Mouse (Mus musculus) kidney, embryonic 15.5 days (tissue): Measurements from ENCODE around the gene Plekhh3. TPM values are rescaled to one million over a fixed set of nuclear protein-coding genes. Genes with fewer than 3 reads are reported as not detected.

Experiments
- ATAC-seq: fragments of 200-750 bp; cut with Nextera tagmentation; replicated peaks from 2 replicates; pipeline ENCODE4 v1.8.0; 2017; ENCODE audit warnings: moderate TSS enrichment; ENCODE audit not compliant: low FRiP score
- H3K27ac ChIP-seq: fragments of 300-500 bp; sonication (generic); 2 replicates; pipeline ENCODE4 v1.5.1; 2015; ENCODE audit warnings: mild to moderate bottlenecking, inconsistent platforms
- H3K27me3 ChIP-seq: fragments of 300-500 bp; sonication (generic); 2 replicates; pipeline ENCODE4 v1.6.1; 2015; ENCODE audit warnings: inconsistent platforms
- H3K36me3 ChIP-seq: fragments of 300-500 bp; sonication (generic); 2 replicates; pipeline ENCODE4 v1.6.1; 2015; ENCODE audit warnings: inconsistent platforms
- H3K4me1 ChIP-seq: fragments of 300-500 bp; sonication (generic); 2 replicates; pipeline ENCODE4 v1.6.1; 2015; ENCODE audit warnings: inconsistent platforms
- H3K4me2 ChIP-seq: fragments of 300-500 bp; sonication (generic); 2 replicates; pipeline ENCODE4 v1.6.1; 2015; ENCODE audit warnings: moderate library complexity, mild to moderate bottlenecking, inconsistent platforms
- H3K4me3 ChIP-seq: fragments of 300-500 bp; sonication (generic); replicated peaks from 2 replicates; pipeline ENCODE4 v1.5.1; 2015; ENCODE audit warnings: mild to moderate bottlenecking, inconsistent platforms
- H3K9ac ChIP-seq: fragments of 300-500 bp; sonication (generic); 2 replicates; pipeline ENCODE4 v1.6.1; 2015; ENCODE audit warnings: mild to moderate bottlenecking, inconsistent platforms
- H3K9me3 ChIP-seq: fragments of 300-500 bp; sonication (generic); replicated peaks from 2 replicates; pipeline ENCODE4 v1.6.1; 2016; ENCODE audit warnings: inconsistent platforms
- WGBS: fragments of 180-500 bp; shearing (Covaris S2); methylation state at CpG from one replicate; pipeline ENCODE4 v1.1.7; 2015; ENCODE audit warnings: mixed read lengths; 5-methylcytosine and 5-hydroxymethylcytosine counted together
- microRNA-seq: library from miRNA; unstranded; fragments of <30 nt; microRNA quantifications from one replicate; pipeline ENCODE4, GENCODE M21; 2016
- polyA plus RNA-seq: library from polyadenylated mRNA; unstranded; fragments of >200 nt; fragmentation: Nextera tagmentation; extraction: Ambion mirVana; gene quantifications from 2 replicates; pipeline ENCODE4 v1.2.1, GENCODE M21; 2015

Gene Plekhh3
- polyA plus RNA-seq, 1 experiment from 2014 or later, result 18.6 TPM

GRCm38 (mm10) chr11:101120545-101121188, 50.5 kb downstream of the Plekhh3 start:
- Histone ChIP-seq H3K4me2 (peak overlapping the region; percentile 94), H3K36me3 (peaks cover 35% of the 10 kb centered on the region), H3K9me3 (no peaks in the 10 kb centered on the region), H3K4me3 (peak overlapping the region; percentile 86), H3K27ac (peak overlapping the region; percentile 95), H3K4me1 (peaks cover 38% of the 10 kb centered on the region), H3K27me3 (no peaks in the 10 kb centered on the region), H3K9ac (peak overlapping the region; percentile 79)
- no peak for ATAC-seq
- WGBS, result 17% methylated on average over 19 of the region's 19 CpGs

- ATAC-seq, result peak; percentile 95
- Histone ChIP-seq H3K4me3 (peak within 1 kb of the TSS; percentile 86), H3K27ac (peak within 1 kb of the TSS; percentile 95), H3K27me3 (no peaks in the 10 kb centered on the region), H3K36me3 (peaks cover 28% of the 10 kb centered on the region), H3K4me2 (peak within 1 kb of the TSS; percentile 94), H3K9ac (peak within 1 kb of the TSS; percentile 86), H3K9me3 (no peaks in the 10 kb centered on the region), H3K4me1 (peaks cover 41% of the 10 kb centered on the region)
- WGBS, result under 1% methylated on average over 61 of the region's 61 CpGs
Observed at GRCm38 (mm10) chr11:101119761-101120544, 51.2 kb downstream of the Plekhh3 start, which contains the start of the genes Retreg3 and Tubg1. Retreg3 (minus strand) TSS chr11:101119893. Tubg1 (plus strand) TSS chr11:101119938.

- Histone ChIP-seq H3K4me2 (peak overlapping the region; percentile 94), H3K27me3 (no peaks in the 10 kb centered on the region), H3K36me3 (peaks cover 23% of the 10 kb centered on the region), H3K4me3 (peak overlapping the region; percentile 86), H3K9ac (peak overlapping the region; percentile 86), H3K9me3 (no peaks in the 10 kb centered on the region), H3K4me1 (peaks cover 41% of the 10 kb centered on the region), H3K27ac (peak overlapping the region; percentile 95)
- WGBS, result under 1% methylated on average over 39 of the region's 39 CpGs
- ATAC-seq, result peak; percentile 84; the same call in 1 of the 2 replicates
Observed at GRCm38 (mm10) chr11:101119131-101119760, 51.9 kb downstream of the Plekhh3 start.

- Histone ChIP-seq H3K36me3 (peaks cover 17% of the 10 kb centered on the region), H3K4me1 (peaks cover 41% of the 10 kb centered on the region), H3K27ac (no peak overlapping the region), H3K9me3 (no peaks in the 10 kb centered on the region), H3K27me3 (no peaks in the 10 kb centered on the region), H3K4me3 (peak overlapping the region; percentile 86), H3K4me2 (peak overlapping the region; percentile 94), H3K9ac (peak overlapping the region; percentile 86; the same call in 1 of the 2 replicates)
- no peak for ATAC-seq
- 34% methylated on average over 4 of the region's 4 CpGs for WGBS
Observed at GRCm38 (mm10) chr11:101118105-101118504, 53.0 kb downstream of the Plekhh3 start.

GRCm38 (mm10) chr11:101115564-101115963, 55.6 kb downstream of the Plekhh3 start:
- Histone ChIP-seq H3K36me3 (peaks cover 3% of the 10 kb centered on the region; the same call in 1 of the 2 replicates), H3K4me3 (no peak overlapping the region), H3K4me1 (peaks cover 31% of the 10 kb centered on the region), H3K27ac (peak overlapping the region; percentile 47), H3K4me2 (no peak overlapping the region), H3K9me3 (no peaks in the 10 kb centered on the region), H3K9ac (no peak overlapping the region), H3K27me3 (no peaks in the 10 kb centered on the region)
- no peak for ATAC-seq
- 53% methylated on average over 2 of the region's 2 CpGs for WGBS

Small RNA genes lying within 50 kb of the gene (microRNA-seq; reads per million reads assigned to microRNA genes)
- gene Gm27626, result not detected

Other genes with a start within 250 kb of the Plekhh3 start
- 44.8 and 45.1 TPM in 2 replicates for gene Stat3, start 231.8 kb downstream of the Plekhh3 start, polyA plus RNA-seq
- gene Cavin1, start 200.5 kb downstream of the Plekhh3 start, polyA plus RNA-seq, result 131 and 150 TPM in 2 replicates
- 36.1 and 46.0 TPM in 2 replicates for gene Atp6v0a1, start 161.9 kb downstream of the Plekhh3 start, polyA plus RNA-seq
- 16.8 TPM in 2 replicates for gene Naglu, start 101.3 kb downstream of the Plekhh3 start, polyA plus RNA-seq
- 0.19 and 0.24 TPM in 2 replicates for gene Hsd17b1, start 92.9 kb downstream of the Plekhh3 start, polyA plus RNA-seq
- 46.3 and 46.7 TPM in 2 replicates for gene Coasy, start 88.8 kb downstream of the Plekhh3 start, polyA plus RNA-seq
- 44.9 and 46.9 TPM in 2 replicates for gene Mlx, start 84.1 kb downstream of the Plekhh3 start, polyA plus RNA-seq
- gene Psmc3ip, start 75.9 kb downstream of the Plekhh3 start, polyA plus RNA-seq, result 37.3 and 38.0 TPM in 2 replicates
- gene Retreg3, start 51.5 kb downstream of the Plekhh3 start, polyA plus RNA-seq, result 21.3 and 24.5 TPM in 2 replicates
- 86.3 and 99.6 TPM in 2 replicates for gene Tubg1, start 51.4 kb downstream of the Plekhh3 start, polyA plus RNA-seq
- gene Tubg2, start 15.4 kb downstream of the Plekhh3 start, polyA plus RNA-seq, result 3.8 and 4.2 TPM in 2 replicates
- gene Cntnap1, start 828 bp downstream of the Plekhh3 start, polyA plus RNA-seq, result 1.9 and 2.0 TPM in 2 replicates
- 0.78 and 0.82 TPM in 2 replicates for gene Ccr10, start 4.1 kb upstream of the Plekhh3 start, polyA plus RNA-seq
- 22.9 and 27.0 TPM in 2 replicates for gene Ezh1, start 55.1 kb upstream of the Plekhh3 start, polyA plus RNA-seq
- 220 and 232 TPM in 2 replicates for gene Ramp2, start 74.7 kb upstream of the Plekhh3 start, polyA plus RNA-seq
- 135 and 147 TPM in 2 replicates for gene Vps25, start 82.4 kb upstream of the Plekhh3 start, polyA plus RNA-seq
- gene Wnk4, start 89.2 kb upstream of the Plekhh3 start, polyA plus RNA-seq, result 25.5 and 27.2 TPM in 2 replicates
- gene Cntd1, start 107.7 kb upstream of the Plekhh3 start, polyA plus RNA-seq, result 1.6 and 3.1 TPM in 2 replicates
- gene Coa3, start 107.8 kb upstream of the Plekhh3 start, polyA plus RNA-seq, result 185 and 195 TPM in 2 replicates
- gene Becn1, start 130.9 kb upstream of the Plekhh3 start, polyA plus RNA-seq, result 162 and 166 TPM in 2 replicates
- 153 and 156 TPM in 2 replicates for gene Psme3, start 144.9 kb upstream of the Plekhh3 start, polyA plus RNA-seq
- gene Aoc2, start 153.7 kb upstream of the Plekhh3 start, polyA plus RNA-seq, result 1.7 and 2.0 TPM in 2 replicates
- gene Aoc3, start 159.3 kb upstream of the Plekhh3 start, polyA plus RNA-seq, result 0.57 and 0.97 TPM in 2 replicates
- gene G6pc, start 196.2 kb upstream of the Plekhh3 start, polyA plus RNA-seq, result 1.1 and 1.2 TPM in 2 replicates
- 83.0 and 87.2 TPM in 2 replicates for gene Aarsd1, start 246.3 kb upstream of the Plekhh3 start, polyA plus RNA-seq